Mouse (Mus musculus) Muller cell, postnatal 12 days (primary cell): ENCODE results near the gene Dnm2.
"Not testable (repeated sequence)": the region's sequence is repeated elsewhere in the genome, so short reads cannot be mapped to it uniquely, and the experiment has no call there.

ENCODE experiments used
- DNase-seq: peaks from one replicate; pipeline ENCODE4 v3.0.0-alpha.2; 2015; ENCODE audit errors: inconsistent ontology term

Gene Dnm2

DNA sequence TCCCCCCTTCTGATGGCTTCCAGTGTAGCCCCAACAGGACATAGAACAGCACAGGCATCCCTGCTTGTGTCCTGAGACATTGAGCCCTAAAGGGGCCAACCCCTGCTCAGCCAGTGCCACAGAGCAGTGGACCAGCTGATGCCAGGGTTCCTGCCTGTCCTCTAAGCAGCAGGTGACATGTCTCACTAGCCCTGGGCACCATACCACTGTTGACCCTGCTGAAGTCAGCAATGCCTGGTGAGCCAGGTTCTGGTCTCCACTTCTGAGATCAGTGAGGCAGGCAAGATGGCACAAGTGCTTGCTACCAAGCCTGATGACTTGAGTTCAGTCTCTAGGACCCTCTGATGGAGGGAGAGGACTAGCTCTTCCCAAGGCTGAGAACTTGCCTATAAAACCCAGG lies 81.1 kb downstream of the Dnm2 start:
- DNase-seq, result no peak

DNA sequence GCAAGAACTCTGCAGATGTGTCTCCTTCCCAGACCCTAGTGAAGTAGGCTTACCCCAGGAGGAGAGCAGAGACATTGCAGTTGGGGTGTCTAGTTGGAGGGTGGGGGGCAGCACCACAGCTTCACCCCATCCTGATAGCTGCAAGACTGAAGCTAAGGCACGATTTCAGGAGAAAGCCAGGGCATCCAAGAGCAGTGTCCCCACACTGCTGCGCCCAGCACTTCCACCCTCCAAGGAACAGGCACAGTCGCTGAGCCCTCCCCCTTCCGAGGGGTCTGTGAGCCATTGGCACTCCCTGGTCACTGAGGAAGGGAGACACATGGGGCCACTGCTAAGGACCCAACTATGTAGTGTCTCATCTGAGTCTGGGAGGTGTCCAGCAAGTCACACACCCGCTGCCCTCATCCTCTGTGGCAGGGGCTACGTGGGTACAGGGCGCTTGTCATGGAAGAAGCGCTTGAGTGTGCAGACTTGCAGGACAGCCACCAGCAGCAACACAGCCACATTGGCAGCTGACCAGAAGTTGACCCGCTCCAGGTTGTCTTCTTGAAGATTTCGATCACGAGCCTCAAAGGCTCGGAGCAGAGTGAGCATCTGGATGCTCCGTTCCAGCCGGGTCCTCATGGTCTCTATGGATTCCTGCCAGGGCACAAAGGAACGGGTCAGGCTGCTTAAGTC lies 83.2 kb downstream of the Dnm2 start:
- DNase-seq, result no peak

DNA sequence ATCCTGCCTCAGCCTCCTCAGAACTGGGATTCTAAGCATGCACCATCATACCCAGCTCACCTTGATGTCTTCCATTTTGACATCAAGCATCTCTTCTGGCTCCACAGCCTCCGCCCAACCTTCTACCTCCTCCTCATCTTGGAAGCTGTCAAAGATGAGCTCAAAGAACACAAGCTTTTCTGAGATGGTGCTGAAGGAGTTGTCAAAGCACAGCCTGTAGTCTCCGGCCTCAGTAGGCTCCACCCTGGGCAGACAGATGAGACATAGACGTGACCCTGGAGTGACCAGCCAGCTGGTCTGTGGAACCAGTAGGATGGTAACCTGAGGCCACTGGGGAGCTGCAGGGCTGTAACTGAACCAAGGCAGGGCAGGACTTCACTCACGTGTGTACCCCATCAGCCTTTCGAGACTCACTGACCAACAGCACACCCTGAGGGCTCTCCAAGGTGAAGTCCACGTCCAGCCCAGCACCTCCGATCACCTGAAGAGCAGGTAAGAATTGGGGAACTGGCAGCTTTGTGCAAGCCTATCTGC lies 84.2 kb downstream of the Dnm2 start:
- DNase-seq, result no peak

DNA sequence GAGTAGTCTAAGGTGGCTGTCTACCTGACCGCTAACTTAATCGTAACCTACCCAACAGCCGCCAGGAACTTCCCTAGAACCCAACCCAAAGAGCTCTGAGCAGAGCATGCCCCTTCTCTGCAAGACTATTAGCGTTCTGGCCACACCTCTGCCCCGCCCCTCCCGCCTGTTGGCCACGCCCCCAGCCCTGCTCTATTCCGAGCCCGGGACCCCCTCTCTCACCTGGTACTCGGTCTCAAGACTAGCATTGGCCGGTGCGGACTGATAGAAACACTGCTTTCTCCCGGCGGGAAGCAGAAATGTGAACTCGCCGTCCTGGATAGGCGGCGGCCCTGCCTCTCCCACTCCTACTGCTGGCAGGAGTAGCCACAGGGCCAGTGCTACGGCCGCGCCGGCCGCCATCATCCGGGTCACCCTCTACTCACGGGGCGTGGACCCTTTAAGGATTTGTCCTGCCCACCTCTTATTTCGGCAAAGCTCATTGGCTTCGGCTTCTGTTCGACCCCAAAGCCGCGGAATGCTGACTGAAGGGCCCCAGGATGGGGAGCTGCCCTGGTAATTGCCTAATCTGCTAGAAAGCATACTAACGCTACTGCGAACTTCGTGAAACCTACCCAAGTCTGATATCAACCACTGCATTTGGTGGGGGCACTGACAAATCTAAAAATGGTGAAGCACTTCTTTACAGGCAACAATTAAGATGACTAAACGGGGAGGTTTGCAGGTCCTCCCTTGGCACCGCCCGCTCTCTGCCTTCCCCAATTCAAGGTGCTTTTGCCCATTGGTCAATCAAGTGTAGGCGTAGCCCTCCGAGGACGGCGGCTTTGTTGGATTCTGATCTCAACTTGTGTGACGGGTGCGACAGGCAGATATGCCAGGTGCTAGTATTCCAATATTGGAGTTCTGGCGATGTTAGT lies 85.3 kb downstream of the Dnm2 start, which contains the start of gene Tmed1:
Tmed1 (minus strand) TSS at position 481 of the 917 bp plus-strand sequence.
- peak; percentile 97 for DNase-seq

DNA sequence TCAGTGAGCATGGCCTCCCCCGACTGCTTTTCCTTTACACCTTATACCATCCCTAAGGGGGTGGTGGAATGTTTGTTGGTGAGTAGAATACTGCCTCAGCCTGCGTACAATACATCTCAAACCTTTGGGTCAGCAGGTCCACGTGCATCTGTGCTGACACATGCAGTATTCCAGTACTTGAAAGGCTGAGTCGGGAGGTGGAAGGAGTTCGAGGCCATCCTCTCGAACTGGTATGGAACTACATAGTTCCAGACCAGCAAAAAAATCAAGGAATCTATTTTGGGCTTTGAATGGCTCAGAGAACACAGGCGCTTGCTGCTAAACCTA lies 85.9 kb downstream of the Dnm2 start:
- no peak for DNase-seq

DNA sequence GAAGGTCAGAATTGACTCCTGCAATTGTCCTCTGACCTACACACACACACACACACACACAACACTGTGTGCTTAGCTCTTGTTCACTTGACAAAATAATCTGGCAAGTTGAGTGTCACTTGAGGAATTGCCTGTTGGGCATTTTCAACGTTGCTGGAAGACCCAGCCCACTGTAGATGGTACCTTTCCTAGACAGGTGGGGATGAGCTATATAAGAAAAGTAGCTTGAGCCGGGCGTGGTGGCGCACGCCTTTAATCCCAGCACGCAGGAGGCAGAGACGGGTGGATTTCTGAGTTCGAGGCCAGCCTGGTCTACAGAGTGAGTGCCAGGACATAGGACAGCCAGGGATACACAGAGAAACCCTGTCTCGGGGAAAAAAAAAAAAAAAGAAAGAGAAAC lies 86.3 kb downstream of the Dnm2 start:
- DNase-seq, result no peak

DNA sequence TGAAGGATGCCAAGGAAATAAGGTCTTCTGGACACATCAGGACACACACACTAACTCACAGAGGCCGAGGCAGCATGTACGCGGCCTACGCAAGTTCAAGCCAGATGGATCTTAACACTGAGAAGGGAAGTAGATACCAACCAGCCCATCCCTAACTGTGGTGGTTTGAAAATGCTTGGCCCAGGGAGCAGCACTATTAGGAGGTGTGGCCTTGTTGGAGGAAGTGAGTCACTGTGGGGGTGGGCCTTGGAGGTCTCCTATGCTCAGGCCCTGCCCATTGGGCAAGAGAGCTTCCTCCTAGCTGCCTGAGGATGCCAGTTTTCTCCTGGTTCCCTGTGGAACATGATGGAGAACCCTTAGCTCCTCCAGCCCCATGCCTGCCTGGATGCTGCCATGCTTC lies 88.8 kb downstream of the Dnm2 start:
- no peak for DNase-seq

DNA sequence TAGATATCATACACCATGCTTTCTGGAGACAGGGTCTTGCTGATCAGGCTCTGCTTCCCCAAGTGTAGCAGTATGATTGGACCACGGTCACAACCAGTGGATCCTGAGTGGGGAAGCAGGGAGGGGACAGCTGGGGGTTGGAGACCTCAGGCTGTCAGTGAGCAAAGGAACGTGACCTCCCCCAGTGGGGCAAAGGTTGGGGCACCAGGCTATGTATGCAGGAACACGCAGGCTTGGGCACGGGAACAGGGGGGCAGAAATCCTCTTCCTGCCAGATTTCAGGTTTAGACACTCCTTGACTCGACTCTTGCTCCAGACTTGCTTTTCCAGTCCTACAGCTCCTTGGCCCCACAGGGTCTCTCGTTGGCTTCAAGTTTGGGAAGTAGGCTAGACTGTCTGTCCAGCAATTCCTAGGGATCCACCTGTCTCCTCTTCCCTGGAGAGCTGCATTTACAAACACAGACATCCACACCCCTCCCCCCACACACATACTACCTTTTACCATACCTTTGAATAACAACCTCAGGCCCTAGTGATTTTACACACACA lies 93.3 kb downstream of the Dnm2 start:
- no peak for DNase-seq

DNA sequence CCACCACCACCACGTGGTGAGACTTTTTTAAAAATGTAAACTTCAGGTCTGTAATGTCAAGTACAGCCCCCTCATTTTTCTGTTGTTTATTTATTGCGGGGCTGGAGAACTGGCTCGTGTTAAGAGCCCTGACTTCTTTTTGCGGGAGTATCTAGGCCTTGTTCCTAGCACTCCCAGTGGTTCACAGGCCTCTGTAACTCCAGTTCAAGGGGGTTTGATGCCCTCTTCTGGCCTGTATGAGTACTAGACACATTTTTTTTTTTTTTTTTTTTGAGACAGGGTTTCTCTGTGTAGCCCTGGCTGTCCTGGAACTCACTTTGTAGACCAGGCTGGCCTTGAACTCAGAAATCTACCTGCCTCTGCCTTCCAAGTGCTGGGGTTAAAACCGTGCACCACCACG lies 94.0 kb downstream of the Dnm2 start:
- DNase-seq, result not testable (repeated sequence)

DNA sequence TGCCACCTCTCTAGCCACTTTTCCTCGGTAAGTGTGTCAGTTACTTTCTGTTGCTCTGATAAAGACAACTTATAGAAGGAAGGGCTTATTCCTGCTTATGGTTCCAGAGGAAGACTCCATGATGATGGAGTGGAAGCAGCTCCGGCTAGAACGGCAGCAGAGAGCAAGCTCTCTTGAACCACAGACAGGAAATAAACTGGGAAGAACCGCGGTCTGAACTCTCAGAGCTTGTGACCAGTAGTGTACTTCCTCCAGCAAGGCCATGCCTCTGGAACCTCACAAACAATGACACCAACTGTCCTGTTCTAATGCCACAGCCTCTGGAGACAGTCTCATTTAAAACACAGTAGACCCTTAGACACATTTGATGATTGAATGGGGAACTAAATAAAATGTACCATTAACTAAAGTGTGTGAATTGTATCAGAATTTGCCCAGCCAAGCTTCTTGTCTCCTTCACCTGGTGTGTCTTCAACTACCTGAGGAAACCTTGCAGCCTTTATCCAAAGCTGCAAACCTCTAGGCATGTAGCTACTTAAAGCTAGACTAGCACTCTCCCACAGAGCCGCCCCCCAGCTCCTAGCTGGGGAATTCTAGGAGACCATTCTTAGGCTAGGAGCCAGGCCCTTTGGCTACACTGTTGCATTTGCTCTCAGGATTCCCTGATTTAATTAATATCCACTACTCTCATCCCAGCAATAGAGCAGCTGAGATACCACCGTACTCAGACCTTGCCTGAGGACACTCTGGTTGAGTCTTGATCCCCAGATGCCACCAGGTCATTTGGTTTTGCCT lies 100.6 kb downstream of the Dnm2 start:
- no peak for DNase-seq

DNA sequence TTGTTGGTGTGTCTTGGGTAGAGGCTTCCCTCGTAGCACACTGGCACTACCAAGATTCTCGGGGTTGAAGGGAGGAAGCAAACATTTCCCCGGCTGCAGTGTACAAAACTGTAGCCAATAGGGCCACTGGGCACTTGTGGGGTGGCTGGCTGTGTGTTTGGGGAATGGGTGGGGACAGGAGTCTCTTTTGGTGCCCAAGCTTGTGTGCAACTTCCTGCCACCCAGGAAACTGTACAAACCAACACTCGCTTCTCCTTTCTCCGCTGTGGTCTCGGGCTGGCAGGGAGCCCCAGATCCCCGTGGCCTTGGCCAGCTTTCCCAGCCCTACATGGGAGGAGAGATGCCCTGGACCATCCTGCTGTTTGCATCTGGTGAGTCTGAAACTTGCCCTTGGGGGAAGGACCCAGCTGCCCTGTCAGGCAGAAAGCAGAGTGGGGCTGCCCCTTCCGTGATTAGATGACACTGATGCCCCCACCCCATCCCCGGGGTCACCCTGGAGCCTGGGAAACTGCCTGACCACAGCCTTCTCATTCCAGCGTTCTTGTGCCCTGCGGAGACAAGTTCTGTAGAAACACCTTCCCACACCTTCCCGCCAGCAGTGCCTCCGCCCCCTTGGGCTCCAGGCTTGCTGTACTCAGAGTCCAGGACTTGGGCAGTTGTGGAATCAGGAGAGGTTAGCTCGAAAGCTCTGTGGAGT lies 101.4 kb downstream of the Dnm2 start, which contains the start of gene AB124611:
AB124611 (plus strand) TSS at position 240 of the 697 bp plus-strand sequence.
- no peak for DNase-seq

DNA sequence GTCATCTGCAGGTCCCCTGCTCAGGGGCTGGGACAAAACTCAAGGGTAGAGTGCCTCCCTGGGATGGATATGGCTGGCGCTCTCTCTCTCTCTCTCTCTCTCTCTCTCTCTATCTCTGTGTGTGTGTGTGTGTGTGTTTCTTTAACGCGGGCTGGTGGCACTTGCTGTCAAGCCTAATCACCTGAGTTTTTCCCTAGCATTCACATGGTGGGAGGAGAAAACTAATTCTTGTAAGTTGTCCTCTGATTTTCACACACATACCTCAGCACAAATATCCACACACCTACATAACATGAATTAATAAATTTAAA lies 101.9 kb downstream of the Dnm2 start:
- DNase-seq, result no peak

DNA sequence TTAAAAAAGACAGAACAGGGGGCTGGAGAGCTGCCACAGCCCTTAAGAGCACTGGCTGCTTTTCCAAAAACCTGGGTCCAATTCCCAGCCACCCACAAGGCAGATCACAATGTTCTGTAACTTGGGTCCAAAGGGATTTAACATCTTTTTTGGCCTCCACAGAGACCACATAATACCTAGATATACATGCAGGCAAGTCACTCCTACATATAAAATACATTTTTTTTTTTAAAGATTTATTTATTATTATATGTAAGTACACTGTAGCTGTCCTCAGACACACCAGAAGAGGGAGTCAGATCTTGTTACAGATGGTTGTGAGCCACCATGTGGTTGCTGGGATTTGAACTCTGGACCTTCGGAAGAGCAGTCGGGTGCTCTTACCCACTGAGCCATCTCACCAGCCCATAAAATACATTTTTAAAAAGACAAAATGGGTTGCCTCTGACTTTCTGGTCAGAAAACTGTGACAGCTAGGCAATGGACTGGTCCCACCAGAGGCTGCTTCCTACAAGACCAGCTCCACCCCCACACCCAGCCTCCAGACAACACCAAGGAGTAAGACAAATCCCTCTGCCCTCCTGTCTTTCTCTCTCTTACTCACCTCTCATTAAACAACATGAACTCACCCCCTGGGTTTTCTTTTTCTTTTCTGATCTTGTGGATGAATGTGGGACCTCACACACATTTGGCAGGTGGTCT lies 102.5 kb downstream of the Dnm2 start:
- DNase-seq, result no peak

DNA sequence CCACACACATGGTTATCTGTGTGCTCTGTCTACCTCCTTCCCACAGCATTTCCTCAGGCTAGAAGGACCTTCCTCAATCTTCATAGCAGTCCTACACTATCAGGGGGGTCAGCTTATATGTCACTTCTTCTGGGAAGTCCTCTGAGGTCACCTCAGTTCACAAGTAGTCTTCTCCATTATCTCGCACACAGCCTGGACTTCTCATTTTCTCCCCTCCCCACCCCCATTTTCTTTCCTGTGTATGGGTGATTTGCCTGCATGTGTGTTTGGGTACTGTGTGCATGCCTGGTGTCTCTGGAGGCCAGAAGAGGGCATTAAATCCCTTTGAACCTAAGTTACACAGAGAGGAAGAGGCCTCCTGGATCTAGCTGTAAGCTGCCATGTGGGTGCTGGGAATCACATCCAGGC lies 103.2 kb downstream of the Dnm2 start:
- no peak for DNase-seq

DNA sequence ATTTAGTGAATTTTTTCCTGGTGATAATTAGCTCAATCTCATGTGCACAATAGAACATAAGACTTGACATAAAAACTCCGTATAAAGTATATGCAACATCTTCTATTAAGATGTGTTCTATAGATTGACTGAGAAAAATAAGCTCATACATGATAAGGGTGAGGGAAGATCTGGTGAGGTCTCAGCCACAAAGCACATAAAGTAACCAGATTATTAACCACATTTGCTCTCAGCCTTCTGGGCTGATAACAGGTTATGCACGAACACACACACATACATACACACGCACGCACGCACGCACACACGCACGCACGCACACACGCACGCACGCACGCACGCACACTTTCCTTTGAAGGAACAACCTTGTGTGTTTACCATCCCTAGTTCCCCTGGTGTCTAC lies 111.8 kb downstream of the Dnm2 start:
- DNase-seq, result no peak

DNA sequence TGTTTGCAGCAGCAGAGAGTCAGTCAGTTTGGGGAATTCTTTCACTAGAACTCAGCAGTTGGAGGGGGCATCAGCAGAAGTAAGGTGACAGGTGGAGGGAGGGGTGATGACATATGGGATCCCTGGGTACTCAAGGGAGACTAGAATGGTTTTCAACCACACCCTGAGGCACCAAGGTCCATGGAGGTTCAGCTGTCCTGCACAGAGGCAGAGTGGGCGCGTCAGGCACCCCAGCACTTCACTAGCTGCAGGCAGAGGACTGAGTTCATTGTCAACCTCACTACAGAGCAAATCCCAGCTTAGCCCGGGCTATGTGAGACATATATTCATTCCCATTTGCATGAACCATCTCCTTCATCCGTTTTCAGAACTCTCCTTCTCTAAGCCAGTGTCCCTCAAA lies 112.3 kb downstream of the Dnm2 start:
- DNase-seq, result no peak

DNA sequence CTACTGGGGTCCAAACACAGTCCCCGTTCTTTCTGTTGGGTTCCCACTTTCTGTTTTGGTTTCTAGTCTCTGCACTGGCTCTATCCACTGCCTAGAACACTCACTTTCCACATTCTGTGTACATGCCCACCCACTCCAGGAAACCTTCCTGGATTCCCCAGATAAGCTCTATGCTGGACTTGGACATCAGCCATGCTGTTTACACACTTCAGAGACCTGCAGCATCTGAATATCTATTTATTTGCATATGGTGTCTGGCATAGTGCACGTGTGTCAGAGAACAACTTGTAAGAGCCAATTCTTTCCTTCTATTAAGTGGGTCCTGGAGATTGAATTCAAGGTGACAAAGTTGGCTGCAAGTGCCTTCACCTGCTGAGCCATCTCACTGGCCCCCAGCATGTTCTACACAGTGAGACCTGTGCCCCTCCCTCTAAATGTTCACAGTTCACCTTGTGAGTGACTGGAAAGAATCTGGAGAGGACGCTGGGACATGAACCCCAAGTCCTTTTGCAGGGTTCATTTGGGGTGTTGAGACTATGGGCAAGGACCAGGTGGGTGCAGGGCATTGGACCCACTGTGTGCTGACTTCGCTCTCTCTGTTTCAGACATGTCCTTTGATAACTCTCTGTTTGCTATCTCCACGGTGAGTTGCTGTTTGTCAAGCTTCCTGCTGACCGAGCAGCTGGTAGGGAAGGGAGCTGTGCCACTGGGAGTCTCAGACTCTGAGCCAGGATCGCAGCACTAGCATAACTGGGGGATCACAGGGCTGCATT lies 115.5 kb downstream of the Dnm2 start:
- no peak for DNase-seq

DNA sequence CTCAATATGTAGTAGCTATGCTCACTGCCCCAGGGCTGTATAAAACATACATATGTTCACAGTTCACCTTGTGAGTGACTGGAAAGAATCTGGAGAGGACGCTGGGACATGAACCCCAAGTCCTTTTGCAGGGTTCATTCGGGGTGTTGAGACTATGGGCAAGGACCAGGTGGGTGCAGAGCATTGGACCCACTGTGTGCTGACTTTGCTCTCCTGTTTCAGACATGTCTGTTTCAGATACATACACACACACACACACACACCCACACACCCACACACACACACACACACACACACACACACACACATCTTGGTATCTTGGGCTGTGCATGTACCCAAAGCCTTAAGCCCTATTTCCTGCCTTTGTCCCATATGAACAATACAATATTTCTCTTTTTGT lies 117.3 kb downstream of the Dnm2 start:
- DNase-seq, result not testable (repeated sequence)

DNA sequence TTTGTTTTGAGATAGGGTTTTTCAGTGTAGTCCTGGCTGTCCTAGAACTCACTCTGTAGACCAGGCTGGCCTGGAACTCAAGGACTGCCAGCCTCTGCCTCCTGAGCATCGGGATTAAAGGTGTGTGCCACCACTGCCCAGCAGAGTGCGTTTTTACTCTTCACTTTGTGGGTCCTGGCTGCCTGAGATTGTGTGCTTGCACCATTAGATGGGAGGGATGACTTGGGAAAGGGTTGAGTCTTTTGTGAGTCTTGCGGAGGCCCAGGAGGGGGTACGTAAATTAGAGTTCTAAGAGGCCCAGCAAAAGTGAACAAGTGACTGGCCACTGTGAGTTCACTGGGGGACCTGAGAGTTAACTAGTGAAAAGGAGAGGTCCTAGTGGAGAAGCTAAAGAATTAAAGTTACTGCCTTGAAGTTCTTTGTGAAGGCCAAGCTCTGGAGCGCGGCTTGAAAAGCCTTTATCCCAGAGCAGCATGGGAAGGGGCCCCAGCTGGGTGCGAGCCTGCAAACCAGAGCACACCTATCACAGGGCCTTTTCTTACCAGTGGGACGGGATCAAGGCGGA lies 120.7 kb downstream of the Dnm2 start:
- DNase-seq, result no peak
